Mouse (Mus musculus) C2C12 (cell line): ENCODE measurements around the gene Fastk. TPM values are rescaled to one million over a fixed set of nuclear protein-coding genes. Genes with fewer than 3 reads are reported as not detected.

Experiments used
- H3K27me3 ChIP-seq: one replicate; pipeline ENCODE4 v1.6.1; 2011; ENCODE audit not compliant: control insufficient read depth, insufficient read depth, insufficient read length
- H3K36me3 ChIP-seq: one replicate; pipeline ENCODE4 v1.6.1; 2011; ENCODE audit not compliant: control insufficient read depth, insufficient read depth
- H3K4me3 ChIP-seq: one replicate; pipeline ENCODE4 v1.5.1; 2011; ENCODE audit warnings: mild to moderate bottlenecking, control low read depth; ENCODE audit not compliant: poor library complexity, insufficient read depth, severe bottlenecking
- H3K79me2 ChIP-seq: one replicate; pipeline ENCODE4 v1.6.1; 2011; ENCODE audit not compliant: control insufficient read depth, insufficient read depth
- H3K79me3 ChIP-seq: one replicate; pipeline ENCODE4 v1.6.1; 2011; ENCODE audit warnings: low read depth, control low read depth
- H3ac ChIP-seq: one replicate; pipeline ENCODE3; 2011; ENCODE audit warnings: low read depth; ENCODE audit not compliant: control insufficient read depth, insufficient read length
- CEBPB ChIP-seq: IDR thresholded peaks from one replicate; pipeline ENCODE4 v1.6.1; 2011; ENCODE audit warnings: low read depth, mild to moderate bottlenecking, control low read depth, moderate library complexity
- CTCF ChIP-seq: IDR thresholded peaks from one replicate; pipeline ENCODE4 v1.5.1; 2011; ENCODE audit not compliant: control insufficient read depth, insufficient read depth, insufficient read length
- FOSL1 ChIP-seq: IDR thresholded peaks from one replicate; pipeline ENCODE4 v1.8.0; 2011; ENCODE audit warnings: mild to moderate bottlenecking, low read length; ENCODE audit not compliant: poor library complexity, insufficient read depth, severe bottlenecking
- MAX ChIP-seq: IDR thresholded peaks from one replicate; pipeline ENCODE4 v1.6.1; 2011; ENCODE audit warnings: mild to moderate bottlenecking, control low read depth
- MYOD1 ChIP-seq: IDR thresholded peaks from one replicate; pipeline ENCODE4 v1.6.1; 2011; ENCODE audit warnings: low read depth; ENCODE audit not compliant: control insufficient read depth, insufficient read length
- MYOG ChIP-seq: IDR thresholded peaks from one replicate; pipeline ENCODE4 v1.6.1; 2011; ENCODE audit not compliant: control insufficient read depth, insufficient read length; ENCODE audit errors: extremely low read depth
- USF1 ChIP-seq: IDR thresholded peaks from one replicate; pipeline ENCODE4 v1.6.1; 2011; ENCODE audit warnings: low read depth, mild to moderate bottlenecking, control low read depth, moderate library complexity
- polyA plus RNA-seq: library from polyadenylated mRNA; unstranded; fragments of >200 nt; fragmentation: generic; extraction: Trizol; gene quantifications from one replicate; pipeline ENCODE4 v1.2.1, GENCODE M21; 2012; ENCODE audit warnings: missing spikeins

Fastk gene
- polyA plus RNA-seq, 1 experiment = 90.3 TPM

DNA sequence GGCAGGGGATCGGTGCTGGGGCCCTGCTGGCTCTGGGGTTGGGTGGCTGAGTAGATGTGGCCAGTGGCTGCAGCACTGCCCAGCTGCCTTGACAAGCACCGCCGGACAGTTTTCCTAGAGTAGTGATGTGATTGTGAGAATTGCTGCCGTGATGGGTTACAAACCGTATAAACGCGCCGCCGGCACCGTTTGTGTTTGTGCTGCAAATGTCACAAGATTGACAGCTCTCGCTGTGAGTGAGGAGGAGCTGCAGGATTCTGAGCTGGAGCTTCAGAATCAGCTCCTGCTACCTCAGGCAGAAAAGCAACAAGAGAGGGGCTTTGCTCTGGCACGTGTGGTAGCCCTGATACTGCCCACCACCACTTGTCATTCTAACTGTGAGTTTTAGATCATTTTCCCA, 21.7 kb upstream of the Fastk start:
- Histone ChIP-seq H3K4me3 (no peak overlapping the region), H3K79me3 (peaks cover 85% of the 10 kb centered on the region), H3K36me3 (peaks cover under 1% of the 10 kb centered on the region), H3ac (no peak overlapping the region), H3K27me3 (no peaks in the 10 kb centered on the region), H3K79me2 (peaks cover 100% of the 10 kb centered on the region)
- no peak for TF ChIP-seq MYOD1
- no peak for TF ChIP-seq FOSL1
- TF ChIP-seq MAX = no peak

GRCm38 (mm10) chr5:24455613-24456012, 10.5 kb upstream of the Fastk start:
- Histone ChIP-seq H3K79me2 (peaks cover 86% of the 10 kb centered on the region), H3K27me3 (no peaks in the 10 kb centered on the region), H3ac (no peak overlapping the region), H3K4me3 (no peak overlapping the region), H3K36me3 (peaks cover 35% of the 10 kb centered on the region), H3K79me3 (peaks cover 78% of the 10 kb centered on the region)
- TF ChIP-seq CEBPB = no peak
- TF ChIP-seq FOSL1 = no peak

DNA sequence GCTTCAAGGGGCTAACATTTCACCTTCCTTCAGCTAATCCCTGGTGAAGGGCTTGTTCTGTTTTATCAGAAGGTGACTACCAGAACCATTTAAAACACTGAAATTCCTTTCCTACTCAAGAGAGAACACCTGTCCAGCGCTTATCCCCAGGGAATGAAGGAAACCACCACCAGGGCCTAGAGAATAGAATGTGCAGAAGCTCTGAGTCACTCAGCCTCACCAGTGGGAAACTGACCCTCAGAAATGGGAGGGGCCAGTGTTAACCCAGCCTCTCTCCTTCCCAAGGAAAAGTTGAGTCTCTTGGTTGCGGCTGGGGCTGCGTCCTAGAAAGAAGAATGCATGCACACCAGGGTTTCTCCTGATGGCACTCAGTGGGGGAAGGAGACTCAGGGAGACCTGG, 10.0 kb upstream of the Fastk start:
- Histone ChIP-seq H3K79me3 (peaks cover 73% of the 10 kb centered on the region), H3K4me3 (no peak overlapping the region), H3K36me3 (peaks cover 31% of the 10 kb centered on the region), H3ac (no peak overlapping the region), H3K79me2 (peaks cover 81% of the 10 kb centered on the region), H3K27me3 (no peaks in the 10 kb centered on the region)
- TF ChIP-seq MAX (no peak), FOSL1 (no peak), MYOG (no peak), USF1 (no peak), MYOD1 (peak; percentile 82)

- no peak overlapping the region for H3ac ChIP-seq
- H3K79me2 ChIP-seq = peaks cover 69% of the 10 kb centered on the region
- peaks cover 64% of the 10 kb centered on the region for H3K79me3 ChIP-seq
- H3K4me3 ChIP-seq = peak overlapping the region; percentile 75
- TF ChIP-seq MYOD1 (no peak), FOSL1 (no peak)
- H3K27me3 ChIP-seq = no peaks in the 10 kb centered on the region
- H3K36me3 ChIP-seq = peaks cover 31% of the 10 kb centered on the region
These were observed 8.9 kb upstream of the Fastk start for GRCm38 (mm10) chr5:24453985-24454303.

GRCm38 (mm10) chr5:24453283-24453984, 8.3 kb upstream of the Fastk start:
- Histone ChIP-seq H3K27me3 (no peaks in the 10 kb centered on the region), H3K4me3 (peak overlapping the region; percentile 75), H3K36me3 (peaks cover 26% of the 10 kb centered on the region), H3K79me3 (peaks cover 60% of the 10 kb centered on the region), H3ac (peak overlapping the region; percentile 75), H3K79me2 (peaks cover 64% of the 10 kb centered on the region)
- no peak for TF ChIP-seq MYOD1
- TF ChIP-seq MYOG = no peak
- no peak for TF ChIP-seq USF1
- TF ChIP-seq CTCF = no peak
- no peak for TF ChIP-seq CEBPB
- TF ChIP-seq FOSL1 = no peak

GRCm38 (mm10) chr5:24452691-24453233, 7.7 kb upstream of the Fastk start:
- H3K79me3 ChIP-seq = peaks cover 53% of the 10 kb centered on the region
- peaks cover 20% of the 10 kb centered on the region for H3K36me3 ChIP-seq
- no peaks in the 10 kb centered on the region for H3K27me3 ChIP-seq
- TF ChIP-seq FOSL1 = no peak
- TF ChIP-seq MYOD1 = no peak
- peak; percentile 15 for TF ChIP-seq CTCF
- no peak for TF ChIP-seq MYOG
- no peak for TF ChIP-seq USF1
- no peak for TF ChIP-seq MAX
- peak overlapping the region; percentile 75 for H3ac ChIP-seq
- peaks cover 57% of the 10 kb centered on the region for H3K79me2 ChIP-seq
- peak overlapping the region; percentile 75 for H3K4me3 ChIP-seq
